Mouse (Mus musculus) liver, embryonic 14.5 days (tissue): ENCODE measurements at regions not wholly inside any gene's neighbourhood (a gene's known extent, or its start where the extent isn't known, plus 50 kb on each side); places are given as distances from the start of the nearest gene placed in this dataset.

Experiments
- CTCF ChIP-seq: IDR thresholded peaks from 2 replicates; pipeline ENCODE4 v1.5.1; 2016; ENCODE audit warnings: antibody characterized with exemption, low read depth, control low read depth
- EP300 ChIP-seq: IDR thresholded peaks from 2 replicates; pipeline ENCODE4 v1.6.1; 2016; ENCODE audit warnings: antibody characterized with exemption, low read depth

GRCm38 (mm10) chr8:93599306-93599705, 63.7 kb upstream of the Ces5a start:
- TF ChIP-seq CTCF (no peak), EP300 (no peak)
